Mouse (Mus musculus): ENCODE measurements around the gene Tcp1. TPM values are rescaled to one million over a fixed set of nuclear protein-coding genes. Genes with fewer than 3 reads are reported as not detected.

Gene Tcp1
- total and polyA plus RNA-seq, 3 experiments: 485 to 1,425 (median 570) TPM

- Histone ChIP-seq H3K4me3 (ENCODE audit: control insufficient read depth in 1 of 2, insufficient read depth in 1 of 2, low read depth in 2 of 2, low read length in 2 of 2) (no peak overlapping the region), H3K27me3 (ENCODE audit: control insufficient read depth in 1 of 2, insufficient read depth in 2 of 2, low read length in 2 of 2) (no peaks in the 10 kb centered on the region), H3K79me2 (ENCODE audit: control insufficient read depth, insufficient read depth, low read length, poor library complexity) (no peaks in the 10 kb centered on the region), H3K27ac (ENCODE audit: control insufficient read depth, low read depth, low read length) (no peak overlapping the region), H3K36me3 (ENCODE audit: control insufficient read depth in 1 of 2, insufficient read depth in 2 of 2, low read length in 2 of 2) (no peaks in the 10 kb centered on the region), H3K4me1 (ENCODE audit: control insufficient read depth in 1 of 2, insufficient read depth in 2 of 2, low read length in 2 of 2) (no peaks in the 10 kb centered on the region), H3K9ac (ENCODE audit: control insufficient read depth, low read depth, low read length, poor library complexity, severe bottlenecking) (no peak overlapping the region), H3K9me3 (replicated peaks; ENCODE audit: insufficient read depth, low read length) (no peaks in the 10 kb centered on the region)
- no peak for TF ChIP-seq ZNF384 (IDR thresholded peaks at IDR 0.05; ENCODE audit: low read depth, low read length)
- DNase-seq (ENCODE audit: low read depth, low spot score): no peak
These were observed 9.7 kb upstream of the Tcp1 start for GRCm38 (mm10) chr17:12905810-12906209.

GRCm38 (mm10) chr17:12906436-12906835, 9.1 kb upstream of the Tcp1 start:
- no peak for DNase-seq (ENCODE audit: low read depth, low spot score)
- Histone ChIP-seq H3K27ac (ENCODE audit: control insufficient read depth, low read depth, low read length) (no peak overlapping the region), H3K79me2 (ENCODE audit: control insufficient read depth, insufficient read depth, low read length, poor library complexity) (no peaks in the 10 kb centered on the region), H3K36me3 (ENCODE audit: control insufficient read depth in 1 of 2, insufficient read depth in 2 of 2, low read length in 2 of 2) (no peaks in the 10 kb centered on the region), H3K9me3 (replicated peaks; ENCODE audit: insufficient read depth, low read length) (no peaks in the 10 kb centered on the region), H3K9ac (ENCODE audit: control insufficient read depth, low read depth, low read length, poor library complexity, severe bottlenecking) (no peak overlapping the region), H3K4me3 (ENCODE audit: control insufficient read depth in 1 of 2, insufficient read depth in 1 of 2, low read depth in 2 of 2, low read length in 2 of 2) (no peak overlapping the region), H3K27me3 (ENCODE audit: control insufficient read depth in 1 of 2, insufficient read depth in 2 of 2, low read length in 2 of 2) (no peaks in the 10 kb centered on the region), H3K4me1 (ENCODE audit: control insufficient read depth in 1 of 2, insufficient read depth in 2 of 2, low read length in 2 of 2) (no peaks in the 10 kb centered on the region)
- TF ChIP-seq TBP (IDR thresholded peaks at IDR 0.05; ENCODE audit: low read depth, low read length) (no peak), POLR2AphosphoS5 (IDR thresholded peaks at IDR 0.05; ENCODE audit: borderline replicate concordance, low read depth, low read length) (no peak), ZC3H11A (IDR thresholded peaks at IDR 0.05; ENCODE audit: low read depth, low read length) (no peak), USF2 (IDR thresholded peaks at IDR 0.05; ENCODE audit: borderline replicate concordance in 1 of 2, insufficient read depth in 1 of 2, low read depth in 1 of 2, low read length in 2 of 2) (no peak), CHD2 (IDR thresholded peaks at IDR 0.05; ENCODE audit: low read length) (no peak), RCOR1 (IDR thresholded peaks at IDR 0.05; ENCODE audit: low read depth, low read length) (no peak), ELF1 (IDR thresholded peaks at IDR 0.05; ENCODE audit: low read depth, low read length) (no peak), POLR2A (IDR thresholded peaks at IDR 0.05; ENCODE audit: control insufficient read depth in 1 of 2, insufficient read depth in 1 of 2, low read depth in 1 of 2, low read length in 2 of 2, poor library complexity in 1 of 2) (no peak), ZKSCAN1 (IDR thresholded peaks at IDR 0.05; ENCODE audit: low read depth, low read length) (no peak), BHLHE40 (IDR thresholded peaks at IDR 0.05; ENCODE audit: borderline replicate concordance, low read depth, low read length) (no peak), MAZ (IDR thresholded peaks at IDR 0.05; ENCODE audit: low read depth, low read length) (no peak), NRF1 (IDR thresholded peaks at IDR 0.05; ENCODE audit: insufficient read depth, low read depth, low read length, poor library complexity, severe bottlenecking) (no peak), CTCF (IDR thresholded peaks at IDR 0.05 in 2 of 3, conservative IDR thresholded peaks at IDR 0.05 in 1 of 3; ENCODE audit: control insufficient read depth in 1 of 3, insufficient read depth in 1 of 3, low read depth in 2 of 3, low read length in 3 of 3, poor library complexity in 1 of 3, severe bottlenecking in 1 of 3) (no peak), JUND (IDR thresholded peaks at IDR 0.05; ENCODE audit: low read depth, low read length) (no peak)
